In the genomic region with DNA sequence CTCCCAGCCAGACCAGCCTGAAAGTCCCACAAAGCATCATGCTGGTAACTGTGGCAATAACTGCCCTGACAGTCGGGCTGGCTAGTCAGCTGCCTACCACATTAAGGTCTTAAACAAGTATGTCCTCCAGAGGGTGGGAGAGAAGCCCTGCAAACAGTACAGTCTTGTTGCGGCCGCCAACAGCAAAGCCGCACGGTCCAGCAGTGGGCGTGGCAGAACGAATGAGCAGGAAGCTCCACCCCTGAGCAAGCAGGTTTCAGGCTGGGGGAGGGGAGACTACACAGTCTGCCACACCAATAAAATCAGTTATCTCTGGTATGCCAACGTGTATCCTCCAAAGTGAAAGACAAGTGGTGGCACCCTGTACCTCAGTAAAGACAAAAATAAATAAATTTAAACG, we compare ENCODE assay signal across 11 mouse cellular contexts. TPM values are rescaled to one million over a fixed set of nuclear protein-coding genes. Genes with fewer than 3 reads are reported as not detected.
DNase-seq lines count a peak whose midpoint lies in the region; ATAC-seq and TF ChIP-seq lines count a peak whose summit lies in the region.
"Had no signal": no experiment of that assay in that cellular context is flagged by ENCODE, and none has a peak within 500 bp of the region (broad histone marks: within the 10 kb centered on the region; RNA-seq: fewer than 3 reads in every experiment).

No protein-coding gene starts in this region.

- TF ChIP-seq POLR2A in thymus, adult 2 months (IDR thresholded peaks at IDR 0.05; ENCODE audit: control insufficient read depth, extremely low read depth, insufficient read depth, low read length, poor library complexity) = no peak

- H3K9me3 ChIP-seq in heart, embryonic 12.5 days (replicated peaks) = no peaks in the 10 kb centered on the region
- H3K9me3 ChIP-seq: G1E; hindbrain, embryonic 15.5 days; midbrain, embryonic 12.5 days had no signal

- no peak for TF ChIP-seq CTCF in thymus, adult 2 months (IDR thresholded peaks at IDR 0.05; ENCODE audit: borderline replicate concordance, control insufficient read depth, extremely low read depth, insufficient read depth, low read length, poor library complexity)

- no peak for ATAC-seq in heart, embryonic 12.5 days (ENCODE audit: insufficient number of reproducible peaks, low FRiP score)
- 0 out of 2 replicates have a peak, but pooled peaks have one; percentile 7 for ATAC-seq in megakaryocyte-erythroid progenitor cell, adult 5-6 weeks (replicated peaks; ENCODE audit: low FRiP score, low TSS enrichment, poor library complexity, severe bottlenecking)

- H3K4me2 ChIP-seq in heart, embryonic 12.5 days = peak overlapping the region; percentile 5
- H3K4me2 ChIP-seq: hindbrain, embryonic 15.5 days; midbrain, embryonic 12.5 days had no signal

- no peaks in the 10 kb centered on the region for H3K36me3 ChIP-seq in thymus, adult 2 months (ENCODE audit: control insufficient read depth, insufficient read depth, low read length)
- H3K36me3 ChIP-seq in heart, embryonic 12.5 days = no peaks in the 10 kb centered on the region
- H3K36me3 ChIP-seq: G1E; hindbrain, embryonic 15.5 days; midbrain, embryonic 12.5 days had no signal

- no peaks in the 10 kb centered on the region for H3K27me3 ChIP-seq in thymus, adult 2 months (ENCODE audit: control insufficient read depth, insufficient read depth, low read length)
- H3K27me3 ChIP-seq in heart, embryonic 12.5 days (replicated peaks) = no peaks in the 10 kb centered on the region
- H3K27me3 ChIP-seq: hindbrain, embryonic 15.5 days; midbrain, embryonic 12.5 days had no signal

- 60% methylated on average over 9 of the region's 9 CpGs for WGBS in thymus, adult 2 months
- WGBS in heart, embryonic 12.5 days = 55% methylated on average over 9 of the region's 9 CpGs

- DNase-seq in kidney, adult 11 months = peak; percentile 7
- no peak for DNase-seq in kidney, adult 18-20 months
- DNase-seq in thymus, adult 2 months = peak; percentile 3
- DNase-seq in thymus, postnatal 36 days = no peak
- DNase-seq in layer of hippocampus, adult 9-10 months (ENCODE audit: low spot score) = no peak
- DNase-seq in gastrocnemius, adult 8-10 months (ENCODE audit: low spot score in 2 of 2) = no peak

- no peak overlapping the region for H3K4me3 ChIP-seq in thymus, adult 2 months (ENCODE audit: control insufficient read depth, insufficient read depth, low read length)
- no peak overlapping the region for H3K4me3 ChIP-seq in heart, embryonic 12.5 days
- H3K4me3 ChIP-seq: hindbrain, embryonic 15.5 days; midbrain, embryonic 12.5 days had no signal

- H3K4me1 ChIP-seq in thymus, adult 2 months (replicated peaks; ENCODE audit: control insufficient read depth, insufficient read depth, low read length) = 0 out of 2 replicates have a peak, but pooled peaks cover 2% of the 10 kb centered on the region
- peaks cover 37% of the 10 kb centered on the region for H3K4me1 ChIP-seq in heart, embryonic 12.5 days (replicated peaks)
- H3K4me1 ChIP-seq: hindbrain, embryonic 15.5 days had no signal

- H3K27ac ChIP-seq in thymus, adult 2 months (ENCODE audit: control insufficient read depth, insufficient read depth, low read length) = no peak overlapping the region
- no peak overlapping the region for H3K27ac ChIP-seq in heart, embryonic 12.5 days (ENCODE audit: poor library complexity, severe bottlenecking)
- H3K27ac ChIP-seq: hindbrain, embryonic 15.5 days; midbrain, embryonic 12.5 days had no signal

- H3K9ac ChIP-seq in heart, embryonic 12.5 days = no peak overlapping the region
- H3K9ac ChIP-seq: hindbrain, embryonic 15.5 days; midbrain, embryonic 12.5 days had no signal

RNA-seq across cellular contexts. Expression of gene Dcp1a, which starts 49.7 kb away (rescaled TPM):
- polyA plus RNA-seq in thymus, adult 2 months (2012; rRNA removed) = 81.8 and 102 TPM in 2 replicates
- 21.8 and 25.5 TPM in 2 replicates for polyA plus RNA-seq in heart, embryonic 12.5 days (2016; fragmentation: Nextera tagmentation; extraction: Ambion mirVana)
- 35.9 and 49.6 TPM in 2 replicates for total RNA-seq in megakaryocyte-erythroid progenitor cell, adult 5-6 weeks (2014; fragmentation: Nextera tagmentation)
- 25.8 and 32.0 TPM in 2 replicates for total RNA-seq in megakaryocyte-erythroid progenitor cell, adult 5-6 weeks (2017)
- 1 to 10 TPM; 5.0 to 8.4 (median 7.7) TPM for total RNA-seq in gastrocnemius, adult 8-10 months (2022)

Comparison
In these comparisons a context has a peak if more than half of its experiments do, and no peak if none do; other contexts are left out.
1. DNase-seq: peak in kidney, adult 11 months (single experiment) and thymus, adult 2 months (single experiment); none in kidney, adult 18-20 months (single experiment), thymus, postnatal 36 days (0 of 2), layer of hippocampus, adult 9-10 months (single experiment) and gastrocnemius, adult 8-10 months (0 of 2).